Mouse (Mus musculus) MEL (cell line): ENCODE data around the gene Tmem200a.

Experiments used
- CHD2 ChIP-seq: IDR thresholded peaks from 2 replicates; pipeline ENCODE4 v1.6.1; 2011; ENCODE audit warnings: low read length, improper control_type of control experiment
- CTCF ChIP-seq, 3 experiments: IDR thresholded peaks in 2 of 3; conservative IDR thresholded peaks in 1 of 3; 2 replicates each; pipeline ENCODE4 v1.5.1; 2011 to 2012; ENCODE audit warnings: low read length in 3 of 3, low read depth in 2 of 3, mild to moderate bottlenecking in 2 of 3, improper control_type of control experiment in 1 of 3, inconsistent platforms in 1 of 3, mixed read lengths in 1 of 3, moderate library complexity in 1 of 3; ENCODE audit not compliant: control insufficient read depth in 1 of 3, insufficient read depth in 1 of 3, poor library complexity in 1 of 3, severe bottlenecking in 1 of 3
- EP300 ChIP-seq, 2 experiments: IDR thresholded peaks; 2 replicates each; pipeline ENCODE4 v1.6.1; 2011; ENCODE audit warnings: improper control_type of control experiment in 2 of 2, low read length in 2 of 2, low read depth in 1 of 2, mild to moderate bottlenecking in 1 of 2
- MAX ChIP-seq: IDR thresholded peaks from 2 replicates; pipeline ENCODE4 v1.6.1; 2011; ENCODE audit warnings: low read length, improper control_type of control experiment
- POLR2A ChIP-seq, 2 experiments: IDR thresholded peaks; 2 replicates each; pipeline ENCODE4 v1.6.1; 2011 to 2012; ENCODE audit warnings: low read length in 2 of 2, mild to moderate bottlenecking in 2 of 2, control low read depth in 1 of 2, improper control_type of control experiment in 1 of 2, low read depth in 1 of 2, moderate library complexity in 1 of 2; ENCODE audit not compliant: control insufficient read depth in 1 of 2, insufficient read depth in 1 of 2, poor library complexity in 1 of 2
- POLR2AphosphoS5 ChIP-seq: IDR thresholded peaks from 2 replicates; pipeline ENCODE4 v1.6.1; 2012; ENCODE audit warnings: low read depth, borderline replicate concordance, mild to moderate bottlenecking, inconsistent platforms, low read length, moderate library complexity, mixed read lengths
- RAD21 ChIP-seq: IDR thresholded peaks from 2 replicates; pipeline ENCODE4 v1.6.1; 2011; ENCODE audit warnings: mild to moderate bottlenecking, low read depth, low read length, improper control_type of control experiment
- SIN3A ChIP-seq: IDR thresholded peaks from 2 replicates; pipeline ENCODE4 v1.6.1; 2012; ENCODE audit warnings: low read length, improper control_type of control experiment, inconsistent platforms
- TAL1 ChIP-seq: IDR thresholded peaks from 2 replicates; pipeline ENCODE4 v1.6.1; 2012; ENCODE audit warnings: mild to moderate bottlenecking, inconsistent platforms, low read length, moderate library complexity, mixed read lengths
- TBP ChIP-seq: IDR thresholded peaks from 2 replicates; pipeline ENCODE4 v1.8.0; 2011; ENCODE audit warnings: low read depth, low read length, improper control_type of control experiment
- TCF12 ChIP-seq: IDR thresholded peaks from 2 replicates; pipeline ENCODE4 v1.6.1; 2014; ENCODE audit warnings: low read depth, mild to moderate bottlenecking, inconsistent platforms, low read length, improper control_type of control experiment, moderate library complexity
- UBTF ChIP-seq: IDR thresholded peaks from 2 replicates; pipeline ENCODE4 v1.6.1; 2012; ENCODE audit warnings: low read depth, mild to moderate bottlenecking, inconsistent platforms, low read length, improper control_type of control experiment, moderate library complexity, borderline replicate concordance; ENCODE audit not compliant: insufficient read depth
- USF1 ChIP-seq: IDR thresholded peaks from 2 replicates; pipeline ENCODE4 v1.6.1; 2014; ENCODE audit warnings: low read depth, mild to moderate bottlenecking, inconsistent platforms, low read length, improper control_type of control experiment, moderate library complexity
- USF2 ChIP-seq, 2 experiments: IDR thresholded peaks; 2 replicates each; pipeline ENCODE4 v1.6.1; 2011 to 2012; ENCODE audit warnings: improper control_type of control experiment in 2 of 2, low read length in 2 of 2, borderline replicate concordance in 1 of 2, inconsistent platforms in 1 of 2, low read depth in 1 of 2, mild to moderate bottlenecking in 1 of 2; ENCODE audit not compliant: insufficient read depth in 1 of 2

DNA sequence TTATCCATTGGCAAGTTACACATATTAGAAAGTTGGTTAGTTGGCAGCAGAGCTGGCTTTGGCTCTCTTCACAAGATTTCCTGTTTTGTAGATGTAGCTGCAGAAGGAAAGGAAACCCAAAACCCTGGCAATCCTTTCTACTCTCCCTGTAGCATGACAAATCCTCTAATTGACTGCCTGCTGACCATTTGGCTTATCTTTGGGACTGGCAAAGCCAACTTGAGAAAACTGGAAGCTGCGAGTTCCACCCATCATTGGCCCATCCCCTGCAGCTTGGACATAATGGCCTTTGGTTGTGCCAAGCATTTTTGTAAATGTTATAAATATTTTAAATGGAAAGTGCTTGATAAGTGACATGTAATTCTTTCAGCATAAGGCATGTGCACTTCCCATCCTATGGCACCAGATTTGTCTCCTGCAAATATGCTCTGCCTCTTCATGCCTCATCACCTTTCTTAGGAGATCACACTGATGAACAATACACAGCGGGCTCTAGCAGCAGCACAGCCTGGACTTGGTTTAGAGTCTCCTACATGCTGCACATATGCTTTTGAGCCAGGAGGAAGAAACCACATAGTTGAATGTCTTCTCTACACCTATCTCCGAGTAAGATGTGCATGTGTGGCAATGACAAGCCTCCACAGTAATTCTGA is 24.6 kb upstream of the Tmem200a start:
- TF ChIP-seq MAX (no peak), CHD2 (no peak), POLR2A (IDR thresholded peaks at IDR 0.05; ENCODE audit: control insufficient read depth in 1 of 2, insufficient read depth in 1 of 2, low read depth in 1 of 2, low read length in 2 of 2, poor library complexity in 1 of 2) (no peak), TBP (no peak), SIN3A (no peak), CTCF (IDR thresholded peaks at IDR 0.05 in 2 of 3, conservative IDR thresholded peaks at IDR 0.05 in 1 of 3; ENCODE audit: control insufficient read depth in 1 of 3, insufficient read depth in 1 of 3, low read depth in 2 of 3, low read length in 3 of 3, poor library complexity in 1 of 3, severe bottlenecking in 1 of 3) (no peak), TAL1 (no peak), EP300 (IDR thresholded peaks at IDR 0.05; ENCODE audit: low read depth in 1 of 2, low read length in 2 of 2) (no peak), UBTF (no peak), RAD21 (no peak), USF1 (no peak), TCF12 (no peak), POLR2AphosphoS5 (no peak), USF2 (IDR thresholded peaks at IDR 0.05; ENCODE audit: borderline replicate concordance in 1 of 2, insufficient read depth in 1 of 2, low read depth in 1 of 2, low read length in 2 of 2) (no peak)
